Mouse (Mus musculus): ENCODE results near the gene Nrp2. TPM values are rescaled to one million over a fixed set of nuclear protein-coding genes. Genes with fewer than 3 reads are reported as not detected.

Gene Nrp2
- polyA plus RNA-seq, 1 experiment from 2014 or later = 29.3 TPM

GRCm38 (mm10) chr1:62817566-62817965, 114.5 kb downstream of the Nrp2 start:
- Histone ChIP-seq H3K9ac (ENCODE audit: low read depth, low read length) (no peak overlapping the region), H3K27me3 (ENCODE audit: control insufficient read depth, insufficient read depth, low read length) (no peaks in the 10 kb centered on the region), H3K9me3 (ENCODE audit: control insufficient read depth, low read length) (no peaks in the 10 kb centered on the region), H3K4me2 (replicated peaks; ENCODE audit: low read depth, low read length) (no peak overlapping the region), H3K27ac (ENCODE audit: low read depth, low read length) (no peak overlapping the region), H3K36me3 (ENCODE audit: control insufficient read depth, insufficient read depth, low read length) (no peaks in the 10 kb centered on the region), H3K4me1 (replicated peaks; ENCODE audit: control insufficient read depth, insufficient read depth, low read length) (no peaks in the 10 kb centered on the region), H3K4me3 (ENCODE audit: low read depth, low read length) (no peak overlapping the region)
- ATAC-seq (ENCODE audit: low FRiP score) (no peak), DNase-seq (ENCODE audit: low spot score) (no peak)
- 81% methylated on average over 7 of the region's 7 CpGs for WGBS

GRCm38 (mm10) chr1:62820170-62820569, 117.1 kb downstream of the Nrp2 start:
- no peak overlapping the region for H3K4me2 ChIP-seq (replicated peaks; ENCODE audit: low read depth, low read length)
- H3K27me3 ChIP-seq (ENCODE audit: control insufficient read depth, insufficient read depth, low read length) = no peaks in the 10 kb centered on the region
- H3K9ac ChIP-seq (ENCODE audit: low read depth, low read length) = no peak overlapping the region
- H3K4me3 ChIP-seq (ENCODE audit: low read depth, low read length) = no peak overlapping the region
- no peaks in the 10 kb centered on the region for H3K36me3 ChIP-seq (ENCODE audit: control insufficient read depth, insufficient read depth, low read length)
- H3K9me3 ChIP-seq (ENCODE audit: control insufficient read depth, low read length) = no peaks in the 10 kb centered on the region
- WGBS = 77% methylated on average over 3 of the region's 3 CpGs
- no peak overlapping the region for H3K27ac ChIP-seq (ENCODE audit: low read depth, low read length)
- H3K4me1 ChIP-seq (replicated peaks; ENCODE audit: control insufficient read depth, insufficient read depth, low read length) = no peaks in the 10 kb centered on the region
- ATAC-seq (ENCODE audit: low FRiP score) (no peak), DNase-seq (ENCODE audit: low spot score) (no peak)

GRCm38 (mm10) chr1:62821509-62822398, 118.7 kb downstream of the Nrp2 start:
- Histone ChIP-seq H3K36me3 (ENCODE audit: control insufficient read depth, insufficient read depth, low read length) (no peaks in the 10 kb centered on the region), H3K4me1 (replicated peaks; ENCODE audit: control insufficient read depth, insufficient read depth, low read length) (no peaks in the 10 kb centered on the region), H3K9ac (ENCODE audit: low read depth, low read length) (no peak overlapping the region), H3K4me3 (ENCODE audit: low read depth, low read length) (no peak overlapping the region), H3K27me3 (ENCODE audit: control insufficient read depth, insufficient read depth, low read length) (no peaks in the 10 kb centered on the region), H3K9me3 (ENCODE audit: control insufficient read depth, low read length) (no peaks in the 10 kb centered on the region), H3K27ac (ENCODE audit: low read depth, low read length) (no peak overlapping the region), H3K4me2 (replicated peaks; ENCODE audit: low read depth, low read length) (no peak overlapping the region)
- 34% methylated on average over 10 of the region's 10 CpGs for WGBS
- DNase-seq (ENCODE audit: low spot score) (no peak), ATAC-seq (ENCODE audit: low FRiP score) (no peak)

GRCm38 (mm10) chr1:62823549-62824195, 120.6 kb downstream of the Nrp2 start:
- Histone ChIP-seq H3K4me2 (replicated peaks; ENCODE audit: low read depth, low read length) (no peak overlapping the region), H3K9me3 (ENCODE audit: control insufficient read depth, low read length) (no peaks in the 10 kb centered on the region), H3K4me3 (ENCODE audit: low read depth, low read length) (no peak overlapping the region), H3K27ac (ENCODE audit: low read depth, low read length) (no peak overlapping the region), H3K27me3 (ENCODE audit: control insufficient read depth, insufficient read depth, low read length) (no peaks in the 10 kb centered on the region), H3K9ac (ENCODE audit: low read depth, low read length) (no peak overlapping the region), H3K4me1 (replicated peaks; ENCODE audit: control insufficient read depth, insufficient read depth, low read length) (no peaks in the 10 kb centered on the region), H3K36me3 (ENCODE audit: control insufficient read depth, insufficient read depth, low read length) (no peaks in the 10 kb centered on the region)
- DNase-seq (ENCODE audit: low spot score) = no peak
- ATAC-seq (ENCODE audit: low FRiP score) = no peak
- WGBS = 81% methylated on average over 6 of the region's 6 CpGs

GRCm38 (mm10) chr1:62825822-62826765, 123.0 kb downstream of the Nrp2 start:
- ATAC-seq (ENCODE audit: low FRiP score) = no peak
- 85% methylated on average over 17 of the region's 17 CpGs for whole genome bisulfite sequencing

GRCm38 (mm10) chr1:62827316-62827715, 124.2 kb downstream of the Nrp2 start:
- no peaks in the 10 kb centered on the region for H3K27me3 ChIP-seq (ENCODE audit: control insufficient read depth, insufficient read depth, low read length)
- H3K36me3 ChIP-seq (ENCODE audit: control insufficient read depth, insufficient read depth, low read length) = no peaks in the 10 kb centered on the region
- DNase-seq (ENCODE audit: low spot score) (no peak), ATAC-seq (ENCODE audit: low FRiP score) (no peak)
- no peak overlapping the region for H3K9ac ChIP-seq (ENCODE audit: low read depth, low read length)
- no peak overlapping the region for H3K4me3 ChIP-seq (ENCODE audit: low read depth, low read length)
- no peaks in the 10 kb centered on the region for H3K9me3 ChIP-seq (ENCODE audit: control insufficient read depth, low read length)
- H3K27ac ChIP-seq (ENCODE audit: low read depth, low read length) = no peak overlapping the region
- H3K4me2 ChIP-seq (replicated peaks; ENCODE audit: low read depth, low read length) = no peak overlapping the region
- 55% methylated on average over 10 of the region's 10 CpGs for WGBS
- H3K4me1 ChIP-seq (replicated peaks; ENCODE audit: control insufficient read depth, insufficient read depth, low read length) = no peaks in the 10 kb centered on the region

More at GRCm38 (mm10) chr1:62825822-62826765, 123.0 kb downstream of the Nrp2 start:
- H3K36me3 ChIP-seq (ENCODE audit: control insufficient read depth, insufficient read depth, low read length) = no peaks in the 10 kb centered on the region
- no peak for DNase-seq (ENCODE audit: low spot score)
- no peaks in the 10 kb centered on the region for H3K4me1 ChIP-seq (replicated peaks; ENCODE audit: control insufficient read depth, insufficient read depth, low read length)
- H3K27me3 ChIP-seq (ENCODE audit: control insufficient read depth, insufficient read depth, low read length) = no peaks in the 10 kb centered on the region
- no peak overlapping the region for H3K9ac ChIP-seq (ENCODE audit: low read depth, low read length)
- H3K4me3 ChIP-seq (ENCODE audit: low read depth, low read length) = no peak overlapping the region
- H3K27ac ChIP-seq (ENCODE audit: low read depth, low read length) = no peak overlapping the region
- H3K4me2 ChIP-seq (replicated peaks; ENCODE audit: low read depth, low read length) = no peak overlapping the region
- H3K9me3 ChIP-seq (ENCODE audit: control insufficient read depth, low read length) = no peaks in the 10 kb centered on the region

- Histone ChIP-seq H3K36me3 (ENCODE audit: control insufficient read depth, insufficient read depth, low read length) (no peaks in the 10 kb centered on the region), H3K4me1 (replicated peaks; ENCODE audit: control insufficient read depth, insufficient read depth, low read length) (no peaks in the 10 kb centered on the region), H3K9me3 (ENCODE audit: control insufficient read depth, low read length) (no peaks in the 10 kb centered on the region), H3K4me2 (replicated peaks; ENCODE audit: low read depth, low read length) (no peak overlapping the region), H3K27ac (ENCODE audit: low read depth, low read length) (no peak overlapping the region), H3K27me3 (ENCODE audit: control insufficient read depth, insufficient read depth, low read length) (no peaks in the 10 kb centered on the region), H3K4me3 (ENCODE audit: low read depth, low read length) (no peak overlapping the region), H3K9ac (ENCODE audit: low read depth, low read length) (no peak overlapping the region)
- DNase-seq (ENCODE audit: low spot score) (no peak), ATAC-seq (ENCODE audit: low FRiP score) (no peak)
- 43% methylated on average over 4 of the region's 4 CpGs for WGBS
Observed at GRCm38 (mm10) chr1:62828156-62828555, 125.1 kb downstream of the Nrp2 start.

GRCm38 (mm10) chr1:62829690-62830417, 126.8 kb downstream of the Nrp2 start:
- Histone ChIP-seq H3K27me3 (ENCODE audit: control insufficient read depth, insufficient read depth, low read length) (no peaks in the 10 kb centered on the region), H3K27ac (ENCODE audit: low read depth, low read length) (no peak overlapping the region), H3K36me3 (ENCODE audit: control insufficient read depth, insufficient read depth, low read length) (no peaks in the 10 kb centered on the region), H3K4me1 (replicated peaks; ENCODE audit: control insufficient read depth, insufficient read depth, low read length) (no peaks in the 10 kb centered on the region), H3K9me3 (ENCODE audit: control insufficient read depth, low read length) (no peaks in the 10 kb centered on the region), H3K4me2 (replicated peaks; ENCODE audit: low read depth, low read length) (no peak overlapping the region), H3K9ac (ENCODE audit: low read depth, low read length) (no peak overlapping the region), H3K4me3 (ENCODE audit: low read depth, low read length) (no peak overlapping the region)
- no peak for ATAC-seq (ENCODE audit: low FRiP score)
- DNase-seq (ENCODE audit: low spot score) = no peak
- WGBS = 80% methylated on average over 4 of the region's 4 CpGs
